Mouse (Mus musculus) cortical plate, adult 2 months (tissue): ENCODE measurements around the gene Tspan14. TPM values are rescaled to one million over a fixed set of nuclear protein-coding genes. Genes with fewer than 3 reads are reported as not detected.

ENCODE experiments used
- H3K27ac ChIP-seq: fragments of 200-500 bp; 2 replicates; pipeline ENCODE4 v1.5.1; 2012; ENCODE audit warnings: low read length, control low read depth, inconsistent platforms; ENCODE audit not compliant: insufficient read depth
- H3K4me1 ChIP-seq: fragments of 200-500 bp; 2 replicates; pipeline ENCODE4 v1.6.1; 2011; ENCODE audit warnings: low read length; ENCODE audit not compliant: control insufficient read depth, insufficient read depth
- H3K4me3 ChIP-seq: fragments of 200-500 bp; 2 replicates; pipeline ENCODE4 v1.5.1; 2011; ENCODE audit warnings: mild to moderate bottlenecking, low read length, control low read depth; ENCODE audit not compliant: insufficient read depth
- CTCF ChIP-seq: fragments of 200-500 bp; IDR thresholded peaks from 2 replicates; pipeline ENCODE4 v1.5.1; 2011; ENCODE audit warnings: mild to moderate bottlenecking, control low read depth, low read length; ENCODE audit not compliant: insufficient read depth; ENCODE audit errors: extremely low read depth
- POLR2A ChIP-seq: fragments of 200-500 bp; IDR thresholded peaks from 2 replicates; pipeline ENCODE4 v1.6.1; 2011; ENCODE audit warnings: mild to moderate bottlenecking, low read length, control low read depth; ENCODE audit not compliant: insufficient read depth; ENCODE audit errors: extremely low read depth
- polyA plus RNA-seq: library from polyadenylated mRNA; depleted of rRNA; stranded (reverse); fragments of >200 nt; gene quantifications from 2 replicates; pipeline ENCODE4 v1.2.3, GENCODE M21; 2012

The Tspan14 gene
- polyA plus RNA-seq, 1 experiment, result 61.0 TPM

DNA sequence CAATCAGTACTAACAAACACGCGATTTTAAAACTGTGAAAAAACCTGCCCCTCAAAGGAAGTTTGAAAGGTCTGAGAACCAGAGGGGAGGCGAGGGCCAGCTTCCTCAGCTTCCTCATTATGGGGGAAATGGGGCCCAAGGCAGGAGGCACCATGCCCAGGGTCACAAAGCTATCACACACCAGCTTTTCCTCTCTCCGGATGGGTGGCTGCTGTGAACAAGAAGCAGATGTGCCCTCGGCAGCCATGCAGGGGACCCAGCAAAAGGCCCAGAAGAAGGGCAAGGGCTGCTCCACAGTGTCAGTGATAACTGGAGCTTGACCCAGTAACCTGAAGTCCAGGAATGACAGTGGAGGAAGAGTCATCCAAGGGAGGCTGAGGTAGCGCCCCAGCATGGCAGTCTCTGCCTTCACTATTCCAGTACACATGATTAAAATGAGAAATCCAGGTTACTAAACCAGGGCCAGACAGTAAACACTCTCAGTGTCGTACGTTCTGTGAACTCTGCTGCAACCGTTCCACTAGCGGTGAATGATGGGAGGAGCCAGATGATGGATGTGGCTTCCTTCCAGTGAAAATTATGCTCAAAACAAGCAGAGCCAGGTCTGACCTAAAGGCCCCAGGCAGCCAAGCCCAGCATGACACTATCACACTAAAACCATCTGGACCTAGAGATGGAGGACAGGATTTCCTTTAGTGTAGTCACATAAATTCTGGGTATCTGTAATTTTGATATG is 42.1 kb downstream of the Tspan14 start:
- TF ChIP-seq POLR2A (no peak), CTCF (no peak)
- Histone ChIP-seq H3K4me1 (peaks cover 10% of the 10 kb centered on the region), H3K4me3 (no peak overlapping the region), H3K27ac (no peak overlapping the region)

- Histone ChIP-seq H3K4me3 (no peak overlapping the region), H3K27ac (no peak overlapping the region), H3K4me1 (peaks cover 3% of the 10 kb centered on the region; the same call in 1 of the 2 replicates)
- TF ChIP-seq CTCF, result no peak
- TF ChIP-seq POLR2A, result no peak
Measured at GRCm38 (mm10) chr14:40921241-40921640, 45.4 kb downstream of the Tspan14 start.

- Histone ChIP-seq H3K4me3 (no peak overlapping the region), H3K4me1 (peaks cover 4% of the 10 kb centered on the region), H3K27ac (no peak overlapping the region)
- TF ChIP-seq CTCF (no peak), POLR2A (no peak)
Measured at GRCm38 (mm10) chr14:40919521-40919920, 47.1 kb downstream of the Tspan14 start.

GRCm38 (mm10) chr14:40918477-40918876 is 48.1 kb downstream of the Tspan14 start:
- TF ChIP-seq CTCF (no peak), POLR2A (no peak)
- H3K4me3 ChIP-seq, result no peak overlapping the region
- peaks cover 4% of the 10 kb centered on the region for H3K4me1 ChIP-seq
- H3K27ac ChIP-seq, result no peak overlapping the region

- TF ChIP-seq CTCF (peak; percentile 99), POLR2A (no peak)
- Histone ChIP-seq H3K4me3 (no peak overlapping the region), H3K27ac (no peak overlapping the region), H3K4me1 (peaks cover 4% of the 10 kb centered on the region)
Measured at GRCm38 (mm10) chr14:40917632-40918031, 49.0 kb downstream of the Tspan14 start.

DNA sequence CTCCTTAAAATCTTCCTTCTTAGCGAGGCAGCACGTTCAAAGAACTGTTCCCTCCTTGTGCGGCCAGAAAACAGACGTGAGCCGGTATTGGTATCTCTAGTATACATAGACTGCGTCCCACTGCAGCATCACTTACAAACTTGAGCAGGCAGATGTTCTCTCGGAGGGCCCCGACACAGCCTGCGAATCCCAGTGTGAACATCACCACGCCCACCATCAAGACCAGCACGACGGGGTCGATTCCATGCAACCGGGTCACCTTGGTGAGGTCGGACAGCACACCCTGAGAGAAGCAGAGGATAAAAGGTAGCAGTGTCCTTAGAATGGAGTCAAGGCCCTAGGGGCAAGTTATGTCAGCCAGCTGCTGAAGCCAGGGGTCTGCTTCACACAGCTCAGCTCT is 49.9 kb downstream of the Tspan14 start:
- H3K27ac ChIP-seq, result no peak overlapping the region
- H3K4me1 ChIP-seq, result peaks cover 4% of the 10 kb centered on the region
- TF ChIP-seq POLR2A (no peak), CTCF (no peak)
- H3K4me3 ChIP-seq, result no peak overlapping the region

GRCm38 (mm10) chr14:40915838-40916237 is 50.8 kb downstream of the Tspan14 start:
- TF ChIP-seq CTCF, result no peak
- TF ChIP-seq POLR2A, result no peak
- H3K4me3 ChIP-seq, result no peak overlapping the region
- H3K4me1 ChIP-seq, result peaks cover 2% of the 10 kb centered on the region
- no peak overlapping the region for H3K27ac ChIP-seq

- Histone ChIP-seq H3K4me3 (no peak overlapping the region), H3K27ac (no peak overlapping the region), H3K4me1 (peaks cover 2% of the 10 kb centered on the region)
- no peak for TF ChIP-seq POLR2A
- no peak for TF ChIP-seq CTCF
Measured at GRCm38 (mm10) chr14:40914701-40915100, 51.9 kb downstream of the Tspan14 start.

GRCm38 (mm10) chr14:40913709-40914108 is 52.9 kb downstream of the Tspan14 start:
- TF ChIP-seq POLR2A (no peak), CTCF (no peak)
- H3K4me3 ChIP-seq, result no peak overlapping the region
- H3K27ac ChIP-seq, result no peak overlapping the region
- peaks cover 2% of the 10 kb centered on the region for H3K4me1 ChIP-seq

DNA sequence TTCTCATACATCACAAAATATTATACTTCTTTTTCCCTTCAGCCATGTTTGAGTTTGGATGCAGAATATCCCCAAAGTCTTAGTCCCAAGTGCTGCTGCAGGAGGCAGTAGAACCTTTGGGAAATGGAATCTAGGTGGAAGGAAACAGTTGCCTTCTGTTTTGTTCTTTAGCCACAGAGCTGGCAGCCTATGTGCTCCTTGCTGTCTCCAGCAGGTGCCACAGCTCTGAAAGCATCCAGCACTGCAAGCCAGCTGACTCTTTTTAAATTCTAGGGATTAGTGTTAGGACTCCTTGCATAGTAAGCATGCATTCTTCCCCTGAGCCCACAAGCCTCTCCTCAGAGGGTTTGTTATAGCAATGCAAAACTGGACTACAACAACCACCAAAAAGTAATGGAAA is 55.1 kb downstream of the Tspan14 start:
- peaks cover 2% of the 10 kb centered on the region for H3K4me1 ChIP-seq
- H3K27ac ChIP-seq, result no peak overlapping the region
- H3K4me3 ChIP-seq, result no peak overlapping the region
- TF ChIP-seq CTCF (no peak), POLR2A (no peak)
